Comparison of ENCODE assay signal across 10 mouse cellular contexts in the genomic region with DNA sequence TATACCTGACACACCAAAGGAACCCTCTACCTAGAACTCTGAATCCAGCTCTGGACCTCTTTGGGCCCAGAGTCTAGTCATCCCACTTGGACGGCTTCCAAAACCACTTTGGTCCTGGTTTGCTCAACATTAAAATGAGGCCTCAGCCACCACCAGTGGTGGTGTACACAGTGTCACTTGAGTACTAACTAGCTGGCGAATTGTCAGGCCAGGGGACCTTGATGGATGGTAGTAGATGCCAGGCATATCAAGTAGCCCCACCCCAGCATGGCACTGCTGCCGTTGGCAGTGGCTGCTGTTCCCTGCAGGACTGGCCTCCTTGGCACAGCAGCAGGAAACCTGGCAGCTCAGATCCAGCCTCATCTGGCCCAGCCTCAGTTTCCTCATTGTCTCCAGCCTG. TPM values are rescaled to one million over a fixed set of nuclear protein-coding genes. Genes with fewer than 3 reads are reported as not detected.
A peak's percentile ranks its signal among the peaks of the same experiment; 100 is the strongest.
DNase-seq lines count a peak whose midpoint lies in the region; ATAC-seq and TF ChIP-seq lines count a peak whose summit lies in the region.
"Had no signal": no experiment of that assay in that cellular context is flagged by ENCODE, and none has a peak within 500 bp of the region (broad histone marks: within the 10 kb centered on the region; RNA-seq: fewer than 3 reads in every experiment).

No protein-coding gene starts in this region.

- peaks cover 4% of the 10 kb centered on the region; the same call in 1 of the 2 replicates for H3K4me1 ChIP-seq in cerebellum, adult 2 months (ENCODE audit: control insufficient read depth, insufficient read depth, low read length)
- no peaks in the 10 kb centered on the region for H3K4me1 ChIP-seq in forebrain, embryonic 11.5 days (replicated peaks; ENCODE audit: control insufficient read depth, insufficient read depth, low read length)

- intact Hi-C loops in left cerebral cortex, postnatal 14 days (cut with DNase I), result loop anchor here (10.0 kb wide), 2 partner anchors 169 to 519 kb away; no protein-coding TSS in a partner anchor

- no peaks in the 10 kb centered on the region for H3K36me3 ChIP-seq in forebrain, embryonic 11.5 days (ENCODE audit: control insufficient read depth, insufficient read depth, low read length)

- no peak overlapping the region for H3K9ac ChIP-seq in forebrain, embryonic 11.5 days (ENCODE audit: low read length)

- 33% methylated on average over 3 of the region's 3 CpGs for WGBS in cerebellum, adult 2 months
- 84% methylated on average over 3 of the region's 3 CpGs for WGBS in forebrain, embryonic 11.5 days

- no peaks in the 10 kb centered on the region for H3K9me3 ChIP-seq in forebrain, embryonic 11.5 days (ENCODE audit: control insufficient read depth, low read length)

- peak; percentile 34 to 49 for DNase-seq in cerebellum, adult 2 months
- DNase-seq in cerebellum, adult 8-10 months, result no peak
- peak; percentile 62 to 77 for DNase-seq in left cerebral cortex, postnatal 14 days (ENCODE audit: low spot score in 2 of 2)
- no peak for DNase-seq in left cerebral cortex, adult 11 months (ENCODE audit: low spot score)
- DNase-seq in gastrocnemius, postnatal 10 days, result peak; percentile 40
- DNase-seq in thymus, postnatal 0 days (ENCODE audit: low spot score), result no peak
- no peak for DNase-seq in forebrain, embryonic 11.5 days (ENCODE audit: low spot score)

- no peak overlapping the region for H3K4me2 ChIP-seq in forebrain, embryonic 11.5 days (ENCODE audit: low read depth, low read length, severe bottlenecking)

- TF ChIP-seq CTCF in cerebellum, adult 2 months (IDR thresholded peaks at IDR 0.05; ENCODE audit: borderline replicate concordance, insufficient read depth, low read depth, low read length), result no peak

- no peak for TF ChIP-seq POLR2A in cerebellum, adult 2 months (IDR thresholded peaks at IDR 0.05; ENCODE audit: borderline replicate concordance, insufficient read depth, low read length)

- no peak overlapping the region for H3K4me3 ChIP-seq in cerebellum, adult 2 months (replicated peaks; ENCODE audit: insufficient read depth, low read depth, low read length)
- H3K4me3 ChIP-seq in forebrain, embryonic 11.5 days (ENCODE audit: low read depth, low read length), result no peak overlapping the region
- H3K4me3 ChIP-seq: left cerebral cortex, adult 2 months had no signal

- H3K27me3 ChIP-seq in cerebellum, adult 2 months (ENCODE audit: control insufficient read depth, insufficient read depth, low read length), result no peaks in the 10 kb centered on the region
- H3K27me3 ChIP-seq in forebrain, embryonic 11.5 days (ENCODE audit: control insufficient read depth, insufficient read depth, low read length), result no peaks in the 10 kb centered on the region

- 0 out of 2 replicates have a peak, but pooled peaks have one; percentile 20 for ATAC-seq in megakaryocyte-erythroid progenitor cell, adult 5-6 weeks (replicated peaks; ENCODE audit: low FRiP score, low TSS enrichment, poor library complexity, severe bottlenecking)
- ATAC-seq in forebrain, embryonic 11.5 days (replicated peaks; ENCODE audit: low FRiP score), result no peak

- no peak overlapping the region for H3K27ac ChIP-seq in cerebellum, adult 2 months (ENCODE audit: insufficient read depth, low read length)
- no peak overlapping the region for H3K27ac ChIP-seq in forebrain, embryonic 11.5 days (ENCODE audit: low read depth, low read length)
- H3K27ac ChIP-seq: left cerebral cortex, adult 2 months had no signal

RNA-seq across cellular contexts. Expression of a gene that starts 36.3 kb away (rescaled TPM):
- polyA plus RNA-seq in cerebellum, adult 2 months (2012; rRNA removed), result 19.0 and 21.1 TPM in 2 replicates
- 10 to 100 TPM; 23.6 to 28.2 TPM for total RNA-seq in left cerebral cortex, postnatal 14 days (2021)
- total RNA-seq in gastrocnemius, postnatal 10 days (2021), result 1 to 10 TPM; 4.8 to 7.2 TPM
- total RNA-seq in megakaryocyte-erythroid progenitor cell, adult 5-6 weeks (2014; fragmentation: Nextera tagmentation), result 66.1 and 83.1 TPM in 2 replicates
- 30.8 and 52.2 TPM in 2 replicates for total RNA-seq in megakaryocyte-erythroid progenitor cell, adult 5-6 weeks (2017)
- 5.6 and 6.2 TPM in 2 replicates for polyA plus RNA-seq in thymus, postnatal 0 days (2015; fragmentation: Nextera tagmentation; extraction: Ambion mirVana)
- polyA plus RNA-seq in forebrain, embryonic 11.5 days (2014; fragmentation: Nextera tagmentation; extraction: Ambion mirVana), result 1.6 and 1.9 TPM in 2 replicates

RNA-seq across cellular contexts. Expression of a gene that starts 40.0 kb away (rescaled TPM):
- polyA plus RNA-seq in cerebellum, adult 2 months (2012; rRNA removed), result 81.3 and 88.4 TPM in 2 replicates
- 10 to 100 TPM; 73.5 to 77.7 TPM for total RNA-seq in left cerebral cortex, postnatal 14 days (2021)
- total RNA-seq in gastrocnemius, postnatal 10 days (2021), result 10 to 100 TPM; 14.6 to 17.6 TPM
- total RNA-seq in megakaryocyte-erythroid progenitor cell, adult 5-6 weeks (2014; fragmentation: Nextera tagmentation), result 42.5 and 67.4 TPM in 2 replicates
- total RNA-seq in megakaryocyte-erythroid progenitor cell, adult 5-6 weeks (2017), result 37.1 and 54.9 TPM in 2 replicates
- polyA plus RNA-seq in thymus, postnatal 0 days (2015; fragmentation: Nextera tagmentation; extraction: Ambion mirVana), result 13.1 and 13.9 TPM in 2 replicates
- polyA plus RNA-seq in forebrain, embryonic 11.5 days (2014; fragmentation: Nextera tagmentation; extraction: Ambion mirVana), result 30.6 and 33.2 TPM in 2 replicates

RNA-seq across cellular contexts. Expression of a gene that starts 58.8 kb away (rescaled TPM):
- 0.34 and 0.43 TPM in 2 replicates for polyA plus RNA-seq in cerebellum, adult 2 months (2012; rRNA removed)
- total RNA-seq in left cerebral cortex, postnatal 14 days (2021), result 1 to 10 TPM; 1.7 to 4.3 TPM
- 10 to 100 TPM in 1 of 2 experiments, 1 to 10 TPM in 1; 8.4 to 11.5 TPM for total RNA-seq in gastrocnemius, postnatal 10 days (2021)
- not detected in 2 replicates for total RNA-seq in megakaryocyte-erythroid progenitor cell, adult 5-6 weeks (2014; fragmentation: Nextera tagmentation)
- total RNA-seq in megakaryocyte-erythroid progenitor cell, adult 5-6 weeks (2017), result not detected in 2 replicates
- 3.0 and 3.8 TPM in 2 replicates for polyA plus RNA-seq in thymus, postnatal 0 days (2015; fragmentation: Nextera tagmentation; extraction: Ambion mirVana)
- 2.1 and 2.8 TPM in 2 replicates for polyA plus RNA-seq in forebrain, embryonic 11.5 days (2014; fragmentation: Nextera tagmentation; extraction: Ambion mirVana)
- total RNA-seq: monocyte, adult 5-6 weeks had no signal

Comparison
In these comparisons a context has a peak if more than half of its experiments do, and no peak if none do; other contexts are left out.
1. DNase-seq: peak in cerebellum, adult 2 months (2 of 2), left cerebral cortex, postnatal 14 days (2 of 2) and gastrocnemius, postnatal 10 days (single experiment); none in cerebellum, adult 8-10 months (single experiment), left cerebral cortex, adult 11 months (single experiment), thymus, postnatal 0 days (single experiment) and forebrain, embryonic 11.5 days (single experiment).